Mouse (Mus musculus): ENCODE data around the gene Tst. TPM values are rescaled to one million over a fixed set of nuclear protein-coding genes. Genes with fewer than 3 reads are reported as not detected.

Tst gene
- polyA plus RNA-seq, 1 experiment: 38.6 TPM

GRCm38 (mm10) chr15:78405098-78405497 is 609 bp downstream of the Tst start:
- Histone ChIP-seq H3K27me3 (ENCODE audit: control insufficient read depth, insufficient read depth, low read length) (no peaks in the 10 kb centered on the region), H3K27ac (ENCODE audit: control insufficient read depth, insufficient read depth, low read depth, low read length) (peak overlapping the region; percentile 85), H3K4me3 (ENCODE audit: control insufficient read depth, low read depth, low read length) (peak overlapping the region; percentile 73), H3K36me3 (ENCODE audit: control insufficient read depth, insufficient read depth, low read length) (no peaks in the 10 kb centered on the region), H3K4me1 (ENCODE audit: control insufficient read depth, insufficient read depth, low read length) (peaks cover 20% of the 10 kb centered on the region)
- TF ChIP-seq CTCF (IDR thresholded peaks at IDR 0.05; ENCODE audit: control insufficient read depth, insufficient read depth, insufficient replicate concordance, low read depth, low read length) (no peak), POLR2A (IDR thresholded peaks at IDR 0.05; ENCODE audit: control insufficient read depth, low read depth, low read length) (no peak)

- TF ChIP-seq POLR2A (IDR thresholded peaks at IDR 0.05; ENCODE audit: control insufficient read depth, low read depth, low read length): no peak
- TF ChIP-seq CTCF (IDR thresholded peaks at IDR 0.05; ENCODE audit: control insufficient read depth, insufficient read depth, insufficient replicate concordance, low read depth, low read length): no peak
- H3K27ac ChIP-seq (ENCODE audit: control insufficient read depth, insufficient read depth, low read depth, low read length): peak overlapping the region; percentile 80
- no peaks in the 10 kb centered on the region for H3K36me3 ChIP-seq (ENCODE audit: control insufficient read depth, insufficient read depth, low read length)
- H3K4me1 ChIP-seq (ENCODE audit: control insufficient read depth, insufficient read depth, low read length): peaks cover 28% of the 10 kb centered on the region
- H3K27me3 ChIP-seq (ENCODE audit: control insufficient read depth, insufficient read depth, low read length): no peaks in the 10 kb centered on the region
- 0 out of 2 replicates have a peak overlapping the region, but pooled peaks have one; percentile 1 for H3K4me3 ChIP-seq (ENCODE audit: control insufficient read depth, low read depth, low read length)
These were observed 1.8 kb downstream of the Tst start for GRCm38 (mm10) chr15:78403896-78404295.

GRCm38 (mm10) chr15:78403301-78403741 is 2.4 kb downstream of the Tst start:
- peaks cover 31% of the 10 kb centered on the region for H3K4me1 ChIP-seq (ENCODE audit: control insufficient read depth, insufficient read depth, low read length)
- H3K27ac ChIP-seq (ENCODE audit: control insufficient read depth, insufficient read depth, low read depth, low read length): peak overlapping the region; percentile 80
- H3K27me3 ChIP-seq (ENCODE audit: control insufficient read depth, insufficient read depth, low read length): no peaks in the 10 kb centered on the region
- no peaks in the 10 kb centered on the region for H3K36me3 ChIP-seq (ENCODE audit: control insufficient read depth, insufficient read depth, low read length)
- no peak for TF ChIP-seq CTCF (IDR thresholded peaks at IDR 0.05; ENCODE audit: control insufficient read depth, insufficient read depth, insufficient replicate concordance, low read depth, low read length)
- TF ChIP-seq POLR2A (IDR thresholded peaks at IDR 0.05; ENCODE audit: control insufficient read depth, low read depth, low read length): no peak
- H3K4me3 ChIP-seq (ENCODE audit: control insufficient read depth, low read depth, low read length): 0 out of 2 replicates have a peak overlapping the region, but pooled peaks have one; percentile 1

GRCm38 (mm10) chr15:78402423-78402822 is 3.3 kb downstream of the Tst start:
- Histone ChIP-seq H3K4me3 (ENCODE audit: control insufficient read depth, low read depth, low read length) (no peak overlapping the region), H3K27me3 (ENCODE audit: control insufficient read depth, insufficient read depth, low read length) (no peaks in the 10 kb centered on the region), H3K36me3 (ENCODE audit: control insufficient read depth, insufficient read depth, low read length) (no peaks in the 10 kb centered on the region), H3K4me1 (ENCODE audit: control insufficient read depth, insufficient read depth, low read length) (peaks cover 37% of the 10 kb centered on the region), H3K27ac (ENCODE audit: control insufficient read depth, insufficient read depth, low read depth, low read length) (peak overlapping the region; percentile 49)
- TF ChIP-seq POLR2A (IDR thresholded peaks at IDR 0.05; ENCODE audit: control insufficient read depth, low read depth, low read length) (no peak), CTCF (IDR thresholded peaks at IDR 0.05; ENCODE audit: control insufficient read depth, insufficient read depth, insufficient replicate concordance, low read depth, low read length) (no peak)

- TF ChIP-seq POLR2A (IDR thresholded peaks at IDR 0.05; ENCODE audit: control insufficient read depth, low read depth, low read length): no peak
- no peak for TF ChIP-seq CTCF (IDR thresholded peaks at IDR 0.05; ENCODE audit: control insufficient read depth, insufficient read depth, insufficient replicate concordance, low read depth, low read length)
- Histone ChIP-seq H3K4me3 (ENCODE audit: control insufficient read depth, low read depth, low read length) (no peak overlapping the region), H3K27me3 (ENCODE audit: control insufficient read depth, insufficient read depth, low read length) (no peaks in the 10 kb centered on the region), H3K4me1 (ENCODE audit: control insufficient read depth, insufficient read depth, low read length) (peaks cover 37% of the 10 kb centered on the region), H3K36me3 (ENCODE audit: control insufficient read depth, insufficient read depth, low read length) (no peaks in the 10 kb centered on the region), H3K27ac (ENCODE audit: control insufficient read depth, insufficient read depth, low read depth, low read length) (peak overlapping the region; percentile 35; the same call in 1 of the 2 replicates)
These were observed 3.8 kb downstream of the Tst start for GRCm38 (mm10) chr15:78401921-78402320.

- Histone ChIP-seq H3K36me3 (ENCODE audit: control insufficient read depth, insufficient read depth, low read length) (no peaks in the 10 kb centered on the region), H3K27me3 (ENCODE audit: control insufficient read depth, insufficient read depth, low read length) (no peaks in the 10 kb centered on the region), H3K27ac (ENCODE audit: control insufficient read depth, insufficient read depth, low read depth, low read length) (no peak overlapping the region; the same call in 1 of the 2 replicates), H3K4me1 (ENCODE audit: control insufficient read depth, insufficient read depth, low read length) (peaks cover 31% of the 10 kb centered on the region), H3K4me3 (ENCODE audit: control insufficient read depth, low read depth, low read length) (no peak overlapping the region)
- TF ChIP-seq POLR2A (IDR thresholded peaks at IDR 0.05; ENCODE audit: control insufficient read depth, low read depth, low read length) (no peak), CTCF (IDR thresholded peaks at IDR 0.05; ENCODE audit: control insufficient read depth, insufficient read depth, insufficient replicate concordance, low read depth, low read length) (no peak)
These were observed 4.4 kb downstream of the Tst start for GRCm38 (mm10) chr15:78401345-78401744.

GRCm38 (mm10) chr15:78395478-78395962 is 10.2 kb downstream of the Tst start, which contains the start of gene Tex33:
Gene Tex33, minus strand, starts transcription at chr15:78395912.
- no peaks in the 10 kb centered on the region for H3K36me3 ChIP-seq (ENCODE audit: control insufficient read depth, insufficient read depth, low read length)
- H3K27ac ChIP-seq (ENCODE audit: control insufficient read depth, insufficient read depth, low read depth, low read length): peak within 1 kb of the TSS; percentile 77
- TF ChIP-seq CTCF (IDR thresholded peaks at IDR 0.05; ENCODE audit: control insufficient read depth, insufficient read depth, insufficient replicate concordance, low read depth, low read length) (no peak), POLR2A (IDR thresholded peaks at IDR 0.05; ENCODE audit: control insufficient read depth, low read depth, low read length) (peak; percentile 80; the same call in 1 of the 2 replicates)

More at GRCm38 (mm10) chr15:78395478-78395962, 10.2 kb downstream of the Tst start, which contains the start of gene Tex33:
- Histone ChIP-seq H3K4me3 (ENCODE audit: control insufficient read depth, low read depth, low read length) (peak within 1 kb of the TSS; percentile 87), H3K27me3 (ENCODE audit: control insufficient read depth, insufficient read depth, low read length) (no peaks in the 10 kb centered on the region), H3K4me1 (ENCODE audit: control insufficient read depth, insufficient read depth, low read length) (peaks cover 17% of the 10 kb centered on the region)
